Mouse (Mus musculus) embryonic fibroblast, embryonic 13.5 days (primary cell): ENCODE data around the gene Mrpl53. TPM values are rescaled to one million over a fixed set of nuclear protein-coding genes. Genes with fewer than 3 reads are reported as not detected.

Source experiments
- H3K27ac ChIP-seq: 2 replicates; pipeline ENCODE4 v1.5.1; 2012; ENCODE audit warnings: low read length, control low read depth, inconsistent platforms; ENCODE audit not compliant: insufficient read depth
- H3K4me1 ChIP-seq: 2 replicates; pipeline ENCODE4 v1.6.1; 2011; ENCODE audit warnings: low read length; ENCODE audit not compliant: control insufficient read depth, insufficient read depth
- H3K4me3 ChIP-seq: 2 replicates; pipeline ENCODE4 v1.5.1; 2011; ENCODE audit warnings: mild to moderate bottlenecking, control low read depth, low read length; ENCODE audit not compliant: insufficient read depth
- CTCF ChIP-seq: IDR thresholded peaks from 2 replicates; pipeline ENCODE4 v1.5.1; 2011; ENCODE audit warnings: mild to moderate bottlenecking, control low read depth, low read length, moderate library complexity, borderline replicate concordance; ENCODE audit not compliant: insufficient read depth
- POLR2A ChIP-seq: IDR thresholded peaks from 2 replicates; pipeline ENCODE4 v1.6.1; 2011; ENCODE audit warnings: low read depth, mild to moderate bottlenecking, control low read depth, low read length, moderate library complexity
- polyA plus RNA-seq: library from polyadenylated mRNA; stranded (reverse); fragments of >200 nt; gene quantifications from 2 replicates; pipeline ENCODE4 v1.2.4, GENCODE M21; 2011; ENCODE audit warnings: low read depth; ENCODE audit not compliant: missing spikeins, insufficient read length

Gene Mrpl53
- polyA plus RNA-seq, 1 experiment: 42.7 TPM

GRCm38 (mm10) chr6:83134226-83134625, 25.4 kb downstream of the Mrpl53 start:
- TF ChIP-seq CTCF: no peak
- TF ChIP-seq POLR2A: no peak
- Histone ChIP-seq H3K4me3 (no peak overlapping the region), H3K4me1 (peaks cover 6% of the 10 kb centered on the region; the same call in 1 of the 2 replicates), H3K27ac (no peak overlapping the region)

- peaks cover 6% of the 10 kb centered on the region; the same call in 1 of the 2 replicates for H3K4me1 ChIP-seq
- H3K4me3 ChIP-seq: peak within 1 kb of the TSS; percentile 56
- TF ChIP-seq CTCF: no peak
- 0 out of 2 replicates have a peak, but pooled peaks have one; percentile 2 for TF ChIP-seq POLR2A
- H3K27ac ChIP-seq: peak within 1 kb of the TSS; percentile 98
Measured at GRCm38 (mm10) chr6:83134951-83135513, 26.2 kb downstream of the Mrpl53 start, which contains the start of gene Rtkn. TSS of gene Rtkn (plus strand) at chr6:83135463.

DNA sequence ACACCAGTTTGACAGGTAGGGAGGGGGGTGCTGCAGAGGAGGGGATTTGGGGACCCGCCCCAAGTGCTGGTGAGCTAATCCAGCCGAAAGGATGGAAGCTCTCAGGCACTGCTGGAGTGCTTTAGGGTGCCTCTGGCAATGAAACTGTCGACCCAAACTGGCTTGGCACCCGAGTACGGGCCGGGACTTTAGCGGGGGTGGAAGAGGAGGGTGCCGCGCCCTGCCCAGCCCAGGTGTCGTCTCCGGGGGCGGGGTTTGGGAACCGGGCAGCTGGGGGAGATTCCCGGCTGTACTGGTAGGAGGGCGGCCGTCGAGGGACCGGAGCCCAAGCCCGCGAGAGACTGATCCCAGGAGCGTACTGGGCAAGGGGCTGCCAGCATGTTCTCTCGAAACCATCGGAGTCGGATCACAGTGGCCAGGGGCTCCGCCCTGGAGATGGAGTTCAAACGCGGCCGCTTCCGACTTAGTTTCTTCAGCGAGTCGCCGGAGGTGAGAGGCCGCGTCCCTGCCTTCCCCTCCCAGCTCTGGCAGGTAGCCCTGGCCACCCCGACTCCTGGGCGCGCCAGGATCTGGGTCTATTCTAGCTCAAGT, 26.8 kb downstream of the Mrpl53 start:
- peaks cover 6% of the 10 kb centered on the region; the same call in 1 of the 2 replicates for H3K4me1 ChIP-seq
- peak overlapping the region; percentile 56 for H3K4me3 ChIP-seq
- peak overlapping the region; percentile 98 for H3K27ac ChIP-seq
- TF ChIP-seq POLR2A (peak; percentile 27; the same call in 1 of the 2 replicates), CTCF (no peak)

GRCm38 (mm10) chr6:83136291-83136880, 27.5 kb downstream of the Mrpl53 start:
- TF ChIP-seq POLR2A (peak; percentile 81), CTCF (no peak)
- H3K4me3 ChIP-seq: peak overlapping the region; percentile 56
- peaks cover 6% of the 10 kb centered on the region; the same call in 1 of the 2 replicates for H3K4me1 ChIP-seq
- H3K27ac ChIP-seq: peak overlapping the region; percentile 98

DNA sequence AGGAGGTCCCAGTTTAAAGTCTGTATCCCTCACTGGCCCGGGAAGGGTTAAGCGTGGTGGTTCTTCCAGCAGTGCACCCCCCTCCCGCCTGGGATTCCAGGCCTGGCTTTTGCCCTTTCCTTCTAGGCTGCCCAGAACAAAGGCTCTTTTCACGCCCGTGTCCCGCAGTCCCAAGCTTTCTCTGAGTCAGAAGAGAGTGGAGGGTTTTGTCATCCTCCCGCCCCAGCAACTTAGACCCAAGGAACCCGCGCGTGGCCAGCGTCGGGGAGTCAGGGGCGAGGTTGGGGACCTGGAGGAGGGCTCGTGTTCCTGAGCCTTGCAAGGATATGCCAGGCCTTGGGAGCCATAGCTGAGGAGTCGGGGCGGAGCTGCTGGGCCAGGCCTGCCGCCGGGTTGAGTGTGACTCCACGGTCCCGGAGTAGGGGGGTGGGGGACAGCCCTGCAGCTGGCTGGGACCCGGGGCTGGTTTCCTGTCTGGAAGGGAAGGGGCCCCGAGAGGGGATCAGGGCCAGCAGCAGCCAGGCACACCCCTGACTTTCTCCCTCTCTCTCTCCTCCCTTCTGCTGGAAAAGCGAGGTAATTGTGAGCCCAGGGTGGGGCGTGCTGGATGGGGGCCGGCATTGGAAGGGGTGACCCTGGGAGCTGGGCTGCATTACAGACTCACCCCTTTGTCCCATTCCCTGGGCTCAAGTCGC, 28.2 kb downstream of the Mrpl53 start:
- peak overlapping the region; percentile 98 for H3K27ac ChIP-seq
- H3K4me1 ChIP-seq: peaks cover 6% of the 10 kb centered on the region; the same call in 1 of the 2 replicates
- no peak for TF ChIP-seq CTCF
- peak; percentile 71; the same call in 1 of the 2 replicates for TF ChIP-seq POLR2A

GRCm38 (mm10) chr6:83137576-83137950, 28.7 kb downstream of the Mrpl53 start:
- Histone ChIP-seq H3K4me1 (peaks cover 6% of the 10 kb centered on the region; the same call in 1 of the 2 replicates), H3K27ac (peak overlapping the region; percentile 98), H3K4me3 (peak overlapping the region; percentile 56)
- TF ChIP-seq POLR2A: peak; percentile 92
- TF ChIP-seq CTCF: no peak

More for the DNA sequence above, 28.2 kb downstream of the Mrpl53 start:
- H3K4me3 ChIP-seq: peak overlapping the region; percentile 56

DNA sequence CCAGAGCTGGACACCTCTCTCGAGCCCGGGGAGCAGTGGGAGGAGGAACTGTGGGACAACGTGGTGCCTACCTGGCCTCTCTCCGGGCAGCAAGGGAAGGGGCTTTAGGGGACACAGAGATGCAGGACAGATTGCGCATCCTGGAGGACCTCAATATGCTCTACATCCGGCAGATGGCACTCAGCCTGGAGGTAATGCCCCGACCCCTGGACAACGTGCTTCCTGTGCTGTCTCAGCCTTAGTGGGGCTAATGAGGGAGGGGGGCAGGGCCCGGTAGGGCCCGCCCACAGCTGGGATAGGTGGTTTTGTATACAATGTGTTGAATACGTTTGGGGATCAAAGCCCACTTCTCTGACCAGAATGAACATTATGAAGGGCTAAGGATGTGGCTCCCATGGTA, 29.2 kb downstream of the Mrpl53 start:
- H3K27ac ChIP-seq: peak overlapping the region; percentile 98
- peaks cover 6% of the 10 kb centered on the region; the same call in 1 of the 2 replicates for H3K4me1 ChIP-seq
- TF ChIP-seq POLR2A: no peak; the same call in 1 of the 2 replicates
- TF ChIP-seq CTCF: peak; percentile 49; the same call in 1 of the 2 replicates
- H3K4me3 ChIP-seq: peak overlapping the region; percentile 33

- TF ChIP-seq CTCF: no peak
- TF ChIP-seq POLR2A: no peak
- Histone ChIP-seq H3K4me3 (no peak overlapping the region), H3K27ac (no peak overlapping the region), H3K4me1 (peaks cover 12% of the 10 kb centered on the region; the same call in 1 of the 2 replicates)
Measured at GRCm38 (mm10) chr6:83140044-83140443, 31.2 kb downstream of the Mrpl53 start.

- no peak overlapping the region for H3K27ac ChIP-seq
- peaks cover 21% of the 10 kb centered on the region for H3K4me1 ChIP-seq
- H3K4me3 ChIP-seq: no peak overlapping the region
- TF ChIP-seq POLR2A (no peak), CTCF (no peak)
Measured at GRCm38 (mm10) chr6:83141636-83142035, 32.8 kb downstream of the Mrpl53 start.
